8 mouse cellular contexts compared by ENCODE assay signal in the genomic region with DNA sequence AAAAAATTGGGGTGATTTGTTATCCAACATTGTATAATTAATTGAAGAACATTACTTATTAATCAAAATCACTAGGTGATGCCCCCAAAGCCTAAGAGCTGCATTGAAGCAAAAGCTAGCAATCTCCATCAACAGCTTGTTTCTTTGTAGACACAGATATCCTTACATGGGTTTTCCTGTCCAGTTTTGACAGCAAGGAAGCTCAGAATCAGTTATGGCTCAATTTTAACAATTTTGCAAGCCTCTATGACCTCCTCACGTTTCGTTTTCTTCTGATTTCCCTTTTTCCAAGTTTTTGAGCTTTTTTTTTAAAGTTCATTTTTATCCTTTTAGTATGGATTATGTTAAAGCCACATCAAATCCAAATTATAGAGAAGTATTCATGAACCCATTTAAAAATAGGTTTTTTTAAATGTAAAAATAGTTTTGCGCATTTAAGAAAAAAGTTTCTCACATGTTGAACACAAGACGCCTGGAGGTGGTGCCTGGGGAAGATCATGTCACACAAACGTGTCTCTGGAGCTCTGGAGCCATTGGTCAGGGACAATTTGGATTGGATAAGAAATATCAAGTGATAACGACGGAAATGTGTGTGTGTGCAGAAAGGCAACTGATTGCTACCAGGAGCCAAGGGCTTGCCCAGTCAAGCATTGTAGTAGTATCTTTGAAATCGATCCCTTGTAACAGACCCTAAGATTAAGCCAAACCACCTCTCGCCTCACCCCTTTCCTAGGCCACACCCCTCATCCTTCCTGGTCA. TPM values are rescaled to one million over a fixed set of nuclear protein-coding genes. Genes with fewer than 3 reads are reported as not detected.
DNase-seq lines count a peak whose midpoint lies in the region; ATAC-seq and TF ChIP-seq lines count a peak whose summit lies in the region.

No protein-coding gene starts in this region.

- H3K4me1 ChIP-seq in heart, embryonic 16.5 days (ENCODE audit: control insufficient read depth, insufficient read depth, low read length) = peaks cover 4% of the 10 kb centered on the region; the same call in 1 of the 2 replicates
- peaks cover 6% of the 10 kb centered on the region for H3K4me1 ChIP-seq in hindbrain, embryonic 14.5 days (replicated peaks; ENCODE audit: control insufficient read depth, insufficient read depth, low read length)
- H3K4me1 ChIP-seq in midbrain, embryonic 14.5 days (ENCODE audit: control insufficient read depth, insufficient read depth, low read length) = peaks cover 4% of the 10 kb centered on the region; the same call in 1 of the 2 replicates

- H3K9ac ChIP-seq in heart, embryonic 16.5 days (ENCODE audit: low read length) = peak overlapping the region; percentile 41
- peak overlapping the region; percentile 48 for H3K9ac ChIP-seq in hindbrain, embryonic 14.5 days
- peak overlapping the region; percentile 14; the same call in 1 of the 2 replicates for H3K9ac ChIP-seq in midbrain, embryonic 14.5 days (replicated peaks; ENCODE audit: low read length)

- peak overlapping the region; percentile 69 for H3K4me2 ChIP-seq in heart, embryonic 16.5 days (ENCODE audit: low read depth, low read length)
- peak overlapping the region; percentile 48 for H3K4me2 ChIP-seq in hindbrain, embryonic 14.5 days (replicated peaks)
- peak overlapping the region; percentile 52 for H3K4me2 ChIP-seq in midbrain, embryonic 14.5 days (ENCODE audit: low read length)

- intact Hi-C loops in heart, postnatal 14 days (cut with DNase I) = no loop called here
- intact Hi-C loops in left cerebral cortex, postnatal 25 days (cut with DNase I) = no loop called here

- in situ Hi-C loops in Patski (cut with MboI; ENCODE audit: low pct_unique_long_range_greater_than_20kb) = no loop called here

- 0 out of 2 replicates have a peak overlapping the region, but pooled peaks have one; percentile 20 for H3K27ac ChIP-seq in heart, embryonic 16.5 days (ENCODE audit: low read length)
- peak overlapping the region; percentile 66 for H3K27ac ChIP-seq in hindbrain, embryonic 14.5 days
- peak overlapping the region; percentile 60 for H3K27ac ChIP-seq in midbrain, embryonic 14.5 days (replicated peaks; ENCODE audit: low read depth, low read length)

- H3K27me3 ChIP-seq in heart, embryonic 16.5 days (ENCODE audit: control insufficient read depth, insufficient read depth, low read length) = no peaks in the 10 kb centered on the region
- no peaks in the 10 kb centered on the region for H3K27me3 ChIP-seq in Patski
- H3K27me3 ChIP-seq in hindbrain, embryonic 14.5 days (ENCODE audit: control insufficient read depth, insufficient read depth, low read length) = no peaks in the 10 kb centered on the region
- no peaks in the 10 kb centered on the region for H3K27me3 ChIP-seq in midbrain, embryonic 14.5 days (ENCODE audit: control insufficient read depth, insufficient read depth, low read length)

- no peaks in the 10 kb centered on the region for H3K9me3 ChIP-seq in heart, embryonic 16.5 days (replicated peaks; ENCODE audit: control insufficient read depth, low read length)
- H3K9me3 ChIP-seq in hindbrain, embryonic 14.5 days (ENCODE audit: control insufficient read depth, low read length) = no peaks in the 10 kb centered on the region
- H3K9me3 ChIP-seq in midbrain, embryonic 14.5 days (ENCODE audit: control insufficient read depth, low read length) = no peaks in the 10 kb centered on the region

- DNase-seq in heart, postnatal 14 days = no peak
- DNase-seq in Patski (ENCODE audit: low read depth, low spot score) = no peak
- peak; percentile 28 for DNase-seq in hindbrain, embryonic 14.5 days (ENCODE audit: low spot score)
- DNase-seq in midbrain, embryonic 14.5 days = no peak
- no peak for DNase-seq in thymus, postnatal 36 days
- no peak for DNase-seq in adrenal gland, postnatal 10 days
- no peak for DNase-seq in left cerebral cortex, postnatal 25 days (ENCODE audit: low spot score in 2 of 2)

- H3K36me3 ChIP-seq in heart, embryonic 16.5 days (ENCODE audit: control insufficient read depth, insufficient read depth) = peaks cover 4% of the 10 kb centered on the region; the same call in 1 of the 2 replicates
- H3K36me3 ChIP-seq in hindbrain, embryonic 14.5 days (replicated peaks; ENCODE audit: control insufficient read depth, insufficient read depth) = no peaks in the 10 kb centered on the region; the same call in 1 of the 2 replicates
- H3K36me3 ChIP-seq in midbrain, embryonic 14.5 days (ENCODE audit: control insufficient read depth, insufficient read depth, low read length) = 0 out of 2 replicates have a peak, but pooled peaks cover 2% of the 10 kb centered on the region

- H3K4me3 ChIP-seq in heart, embryonic 16.5 days (ENCODE audit: low read length) = peak overlapping the region; percentile 58
- H3K4me3 ChIP-seq in hindbrain, embryonic 14.5 days (replicated peaks; ENCODE audit: low read length) = peak overlapping the region; percentile 85
- H3K4me3 ChIP-seq in midbrain, embryonic 14.5 days (replicated peaks; ENCODE audit: low read depth, low read length) = peak overlapping the region; percentile 78

- POLR2A ChIA-PET in Patski (lab: Charles Lee) = interaction anchor here (0.6 kb wide), 1 partner anchor 389 kb away, joined by 5 read pairs; no protein-coding TSS in a partner anchor

- 3% methylated on average over 9 of the region's 9 CpGs for WGBS in heart, embryonic 16.5 days
- 10% methylated on average over 9 of the region's 9 CpGs for WGBS in hindbrain, embryonic 14.5 days
- 9% methylated on average over 9 of the region's 9 CpGs for WGBS in midbrain, embryonic 14.5 days

- ATAC-seq in heart, embryonic 16.5 days (replicated peaks; ENCODE audit: extremely low read depth, insufficient read depth, low FRiP score) = peak; percentile 6
- ATAC-seq in Patski = peak; percentile 26
- ATAC-seq in hindbrain, embryonic 14.5 days (ENCODE audit: low FRiP score) = no peak; the same call in 1 of the 2 replicates
- ATAC-seq in midbrain, embryonic 14.5 days (ENCODE audit: low FRiP score, low TSS enrichment) = no peak

- CTCF ChIA-PET in Patski (lab: Charles Lee) = interaction anchor here (0.8 to 2.9 kb wide), 8 partner anchors 10 to 95 kb away, joined by 3 to 10 read pairs (median 4); a partner anchor contains a TSS

- TF ChIP-seq CTCF in Patski (IDR thresholded peaks at IDR 0.05) = no peak

RNA-seq across cellular contexts. Expression of a gene that starts 0.9 kb away (rescaled TPM):
- 13.3 TPM in 2 replicates for polyA plus RNA-seq in heart, embryonic 16.5 days (2015; fragmentation: Nextera tagmentation; extraction: Ambion mirVana)
- 10 to 100 TPM; 14.6 to 15.9 TPM for total RNA-seq in heart, postnatal 14 days (2021)
- 32.3 TPM for polyA plus RNA-seq in Patski (2021)
- polyA plus RNA-seq in hindbrain, embryonic 14.5 days (2014; fragmentation: Nextera tagmentation; extraction: Ambion mirVana) = 32.4 and 37.6 TPM in 2 replicates
- polyA plus RNA-seq in midbrain, embryonic 14.5 days (2014; fragmentation: Nextera tagmentation; extraction: Ambion mirVana) = 26.5 and 31.3 TPM in 2 replicates
- 10 to 100 TPM; 29.5 to 30.4 TPM for total RNA-seq in adrenal gland, postnatal 10 days (2021)
- total RNA-seq in left cerebral cortex, postnatal 25 days (2021) = 10 to 100 TPM; 44.6 to 46.3 TPM

RNA-seq across cellular contexts. Expression of a gene that starts 32.6 kb away (rescaled TPM):
- polyA plus RNA-seq in heart, embryonic 16.5 days (2015; fragmentation: Nextera tagmentation; extraction: Ambion mirVana) = 1.7 and 2.3 TPM in 2 replicates
- under 1 TPM; 0.57 to 0.83 TPM for total RNA-seq in heart, postnatal 14 days (2021)
- 5.8 TPM for polyA plus RNA-seq in Patski (2021)
- 3.4 and 3.8 TPM in 2 replicates for polyA plus RNA-seq in hindbrain, embryonic 14.5 days (2014; fragmentation: Nextera tagmentation; extraction: Ambion mirVana)
- polyA plus RNA-seq in midbrain, embryonic 14.5 days (2014; fragmentation: Nextera tagmentation; extraction: Ambion mirVana) = 5.4 and 6.0 TPM in 2 replicates
- 1 to 10 TPM; 4.0 to 5.8 TPM for total RNA-seq in adrenal gland, postnatal 10 days (2021)
- 1 to 10 TPM; 1.3 to 3.2 TPM for total RNA-seq in left cerebral cortex, postnatal 25 days (2021)

RNA-seq across cellular contexts. Expression of a gene that starts 42.6 kb away (rescaled TPM):
- 1.9 and 2.2 TPM in 2 replicates for polyA plus RNA-seq in heart, embryonic 16.5 days (2015; fragmentation: Nextera tagmentation; extraction: Ambion mirVana)
- 10 to 100 TPM in 1 of 2 experiments, 1 to 10 TPM in 1; 8.5 to 15.3 TPM for total RNA-seq in heart, postnatal 14 days (2021)
- 4.4 TPM for polyA plus RNA-seq in Patski (2021)
- 0.13 and 0.72 TPM in 2 replicates for polyA plus RNA-seq in hindbrain, embryonic 14.5 days (2014; fragmentation: Nextera tagmentation; extraction: Ambion mirVana)
- polyA plus RNA-seq in midbrain, embryonic 14.5 days (2014; fragmentation: Nextera tagmentation; extraction: Ambion mirVana) = 0.22 and 0.94 TPM in 2 replicates
- total RNA-seq in adrenal gland, postnatal 10 days (2021) = 1 to 10 TPM; 3.2 to 8.0 TPM
- 10 to 100 TPM; 15.0 to 17.0 TPM for total RNA-seq in left cerebral cortex, postnatal 25 days (2021)

RNA-seq across cellular contexts. Expression of a gene that starts 45.4 kb away (rescaled TPM):
- 2.3 TPM in 2 replicates for polyA plus RNA-seq in heart, embryonic 16.5 days (2015; fragmentation: Nextera tagmentation; extraction: Ambion mirVana)
- under 1 TPM; 0.60 to 0.68 TPM for total RNA-seq in heart, postnatal 14 days (2021)
- polyA plus RNA-seq in Patski (2021) = 4.0 TPM
- polyA plus RNA-seq in hindbrain, embryonic 14.5 days (2014; fragmentation: Nextera tagmentation; extraction: Ambion mirVana) = 16.4 and 17.0 TPM in 2 replicates
- polyA plus RNA-seq in midbrain, embryonic 14.5 days (2014; fragmentation: Nextera tagmentation; extraction: Ambion mirVana) = 20.0 and 20.1 TPM in 2 replicates
- total RNA-seq in adrenal gland, postnatal 10 days (2021) = 1 to 10 TPM; 2.8 to 3.6 TPM
- 1 to 10 TPM; 4.6 to 5.8 TPM for total RNA-seq in left cerebral cortex, postnatal 25 days (2021)

RNA-seq across cellular contexts. Expression of a gene that starts 53.6 kb away (rescaled TPM):
- polyA plus RNA-seq in heart, embryonic 16.5 days (2015; fragmentation: Nextera tagmentation; extraction: Ambion mirVana) = 1,037 and 1,041 TPM in 2 replicates
- 100 to 1,000 TPM; 947 to 975 TPM for total RNA-seq in heart, postnatal 14 days (2021)
- polyA plus RNA-seq in Patski (2021) = 686 TPM
- polyA plus RNA-seq in hindbrain, embryonic 14.5 days (2014; fragmentation: Nextera tagmentation; extraction: Ambion mirVana) = 704 and 793 TPM in 2 replicates
- 748 and 816 TPM in 2 replicates for polyA plus RNA-seq in midbrain, embryonic 14.5 days (2014; fragmentation: Nextera tagmentation; extraction: Ambion mirVana)
- 1,000 to 10,000 TPM in 1 of 2 experiments, 100 to 1,000 TPM in 1; 975 to 1,063 TPM for total RNA-seq in adrenal gland, postnatal 10 days (2021)
- 100 to 1,000 TPM; 441 to 443 TPM for total RNA-seq in left cerebral cortex, postnatal 25 days (2021)

Comparison
In these comparisons a context has a peak if more than half of its experiments do, and no peak if none do; other contexts are left out.
1. ATAC-seq: peak in heart, embryonic 16.5 days (single experiment) and Patski (single experiment); none in hindbrain, embryonic 14.5 days (single experiment) and midbrain, embryonic 14.5 days (single experiment).
2. Peak in every context shown above with its lines, with median percentiles within 50 percentile points of each other: H3K27ac ChIP-seq, H3K4me2 ChIP-seq, H3K4me3 ChIP-seq and H3K9ac ChIP-seq.